Mouse (Mus musculus): ENCODE results near the gene Svs5.

The Svs5 gene

GRCm38 (mm10) chr2:164377478-164378426 is 45.2 kb downstream of the Svs5 start:
- no peak for DNase-seq (ENCODE audit: low spot score in 2 of 2)

- no peak for DNase-seq (ENCODE audit: low spot score in 2 of 2)
Measured at GRCm38 (mm10) chr2:164381726-164382125, 49.2 kb downstream of the Svs5 start.

GRCm38 (mm10) chr2:164382971-164383370 is 50.4 kb downstream of the Svs5 start:
- no peak for DNase-seq (ENCODE audit: low spot score in 2 of 2)

All from spleen, postnatal 36 days (tissue).